7 mouse cellular contexts compared by ENCODE assay signal in the genomic region with DNA sequence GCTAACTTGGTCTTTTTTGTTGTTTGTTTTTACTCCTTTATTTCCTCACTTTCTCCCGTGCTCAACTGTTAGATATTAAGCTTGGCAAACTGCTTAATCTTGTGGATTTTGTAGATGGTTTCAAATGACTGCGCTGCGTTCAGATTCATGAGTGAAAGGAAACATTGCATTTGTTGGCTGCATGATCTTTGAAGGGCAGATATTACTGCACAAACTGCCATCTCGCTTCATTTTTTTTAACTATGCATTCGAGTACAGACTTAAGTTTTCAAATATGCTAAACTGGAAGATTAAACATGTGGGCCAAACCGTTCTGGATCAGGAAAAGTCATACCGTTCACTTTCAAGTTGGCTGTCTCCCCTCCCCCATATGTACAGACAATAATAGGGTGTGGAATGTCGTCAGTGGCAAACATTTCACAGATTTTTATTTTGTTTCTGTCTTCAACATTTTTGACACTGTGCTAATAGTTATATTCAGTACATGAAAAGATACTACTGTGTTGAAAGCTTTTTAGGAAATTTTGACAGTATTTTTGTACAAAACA. TPM values are rescaled to one million over a fixed set of nuclear protein-coding genes. Genes with fewer than 3 reads are reported as not detected.
DNase-seq lines count a peak whose midpoint lies in the region; ATAC-seq and TF ChIP-seq lines count a peak whose summit lies in the region.

No protein-coding gene starts in this region.

- peak overlapping the region; percentile 68 for H3K4me2 ChIP-seq in neural tube, embryonic 11.5 days (ENCODE audit: low read depth)
- peak overlapping the region; percentile 79 for H3K4me2 ChIP-seq in intestine, embryonic 15.5 days (replicated peaks)
- H3K4me2 ChIP-seq in neural tube, embryonic 14.5 days (ENCODE audit: low read depth, low read length): peak overlapping the region; percentile 62

- no peak for ATAC-seq in neural tube, embryonic 11.5 days (ENCODE audit: insufficient read depth, low FRiP score, low TSS enrichment)
- ATAC-seq in intestine, embryonic 15.5 days: no peak
- no peak for ATAC-seq in neural tube, embryonic 14.5 days (ENCODE audit: low read depth)

- peaks cover 11% of the 10 kb centered on the region for H3K4me1 ChIP-seq in neural tube, embryonic 11.5 days (ENCODE audit: control insufficient read depth, insufficient read depth, low read length)
- H3K4me1 ChIP-seq in embryonic fibroblast, embryonic 13.5 days (ENCODE audit: control insufficient read depth, insufficient read depth, low read length): peaks cover 13% of the 10 kb centered on the region
- peaks cover 11% of the 10 kb centered on the region for H3K4me1 ChIP-seq in intestine, embryonic 15.5 days (replicated peaks)
- H3K4me1 ChIP-seq in neural tube, embryonic 14.5 days (ENCODE audit: control insufficient read depth, insufficient read depth, low read length): peaks cover 24% of the 10 kb centered on the region; the same call in 1 of the 2 replicates

- DNase-seq in neural tube, embryonic 11.5 days (ENCODE audit: low spot score): no peak
- DNase-seq in neural tube, embryonic 10.5 days (ENCODE audit: extremely low spot score, low spot score): no peak
- no peak for DNase-seq in urinary bladder, postnatal 25 days (ENCODE audit: low spot score)
- no peak for DNase-seq in ovary, postnatal 14 days (ENCODE audit: low spot score)

- no peak for TF ChIP-seq POLR2A in embryonic fibroblast, embryonic 13.5 days (IDR thresholded peaks at IDR 0.05; ENCODE audit: low read depth, low read length)

- 22% methylated on average over 8 of the region's 8 CpGs for WGBS in neural tube, embryonic 11.5 days
- 21% methylated on average over 8 of the region's 8 CpGs for WGBS in intestine, embryonic 15.5 days
- WGBS in neural tube, embryonic 14.5 days: 17% methylated on average over 8 of the region's 8 CpGs

- H3K4me3 ChIP-seq in neural tube, embryonic 11.5 days (ENCODE audit: low read depth, low read length): peak overlapping the region; percentile 96
- H3K4me3 ChIP-seq in embryonic fibroblast, embryonic 13.5 days (ENCODE audit: insufficient read depth, low read length): peak overlapping the region; percentile 64
- H3K4me3 ChIP-seq in intestine, embryonic 15.5 days (replicated peaks): peak overlapping the region; percentile 89
- peak overlapping the region; percentile 94 for H3K4me3 ChIP-seq in neural tube, embryonic 14.5 days (ENCODE audit: low read depth, low read length)

- H3K9ac ChIP-seq in neural tube, embryonic 11.5 days (ENCODE audit: low read length): peak overlapping the region; percentile 46
- H3K9ac ChIP-seq in intestine, embryonic 15.5 days: peak overlapping the region; percentile 97
- H3K9ac ChIP-seq in neural tube, embryonic 14.5 days (replicated peaks; ENCODE audit: low read depth, low read length): peak overlapping the region; percentile 96

- no peaks in the 10 kb centered on the region for H3K9me3 ChIP-seq in neural tube, embryonic 11.5 days (ENCODE audit: control insufficient read depth, low read length)
- no peaks in the 10 kb centered on the region for H3K9me3 ChIP-seq in intestine, embryonic 15.5 days
- H3K9me3 ChIP-seq in neural tube, embryonic 14.5 days (ENCODE audit: control insufficient read depth, low read length): no peaks in the 10 kb centered on the region

- H3K27me3 ChIP-seq in neural tube, embryonic 11.5 days (ENCODE audit: control insufficient read depth, insufficient read depth, low read length): no peaks in the 10 kb centered on the region
- no peaks in the 10 kb centered on the region for H3K27me3 ChIP-seq in intestine, embryonic 15.5 days (replicated peaks)
- H3K27me3 ChIP-seq in neural tube, embryonic 14.5 days (ENCODE audit: control insufficient read depth, insufficient read depth, low read length): no peaks in the 10 kb centered on the region

- no peak for TF ChIP-seq CTCF in embryonic fibroblast, embryonic 13.5 days (IDR thresholded peaks at IDR 0.05; ENCODE audit: borderline replicate concordance, insufficient read depth, low read length)

- H3K27ac ChIP-seq in neural tube, embryonic 11.5 days (ENCODE audit: low read depth, low read length): no peak overlapping the region
- peak overlapping the region; percentile 48; the same call in 1 of the 2 replicates for H3K27ac ChIP-seq in embryonic fibroblast, embryonic 13.5 days (ENCODE audit: insufficient read depth, low read length)
- H3K27ac ChIP-seq in intestine, embryonic 15.5 days: no peak overlapping the region
- H3K27ac ChIP-seq in neural tube, embryonic 14.5 days (ENCODE audit: low read depth, low read length): no peak overlapping the region; the same call in 1 of the 2 replicates

- H3K36me3 ChIP-seq in neural tube, embryonic 11.5 days (ENCODE audit: control insufficient read depth, insufficient read depth, low read length): no peaks in the 10 kb centered on the region
- no peaks in the 10 kb centered on the region for H3K36me3 ChIP-seq in intestine, embryonic 15.5 days
- no peaks in the 10 kb centered on the region for H3K36me3 ChIP-seq in neural tube, embryonic 14.5 days (ENCODE audit: control insufficient read depth, insufficient read depth, low read length)

RNA-seq across cellular contexts. Expression of gene Cited2, which starts 2.1 kb away (rescaled TPM):
- 82.2 and 88.4 TPM in 2 replicates for polyA plus RNA-seq in neural tube, embryonic 11.5 days (2014; fragmentation: Nextera tagmentation; extraction: Ambion mirVana)
- polyA plus RNA-seq in embryonic fibroblast, embryonic 13.5 days (2011; ENCODE audit: insufficient read length, low read depth, missing spikeins): 57.1 and 90.2 TPM in 2 replicates
- polyA plus RNA-seq in intestine, embryonic 15.5 days (2015; fragmentation: Nextera tagmentation; extraction: Ambion mirVana): 48.9 and 49.5 TPM in 2 replicates
- polyA plus RNA-seq in neural tube, embryonic 14.5 days (2014; fragmentation: Nextera tagmentation; extraction: Ambion mirVana): 75.1 and 89.7 TPM in 2 replicates

Comparison
In these comparisons a context has a peak if more than half of its experiments do, and no peak if none do; other contexts are left out.
1. H3K9ac ChIP-seq: peak in every context shown above with its lines; median percentile 97 in intestine, embryonic 15.5 days; 96 in neural tube, embryonic 14.5 days; 46 in neural tube, embryonic 11.5 days.